Mouse (Mus musculus): ENCODE data around the gene Tgtp1. TPM values are rescaled to one million over a fixed set of nuclear protein-coding genes. Genes with fewer than 3 reads are reported as not detected.
"Not testable (repeated sequence)": the region's sequence is repeated elsewhere in the genome, so short reads cannot be mapped to it uniquely, and the experiment has no call there.

Tgtp1 gene
- total RNA-seq (2014; fragmentation: Nextera tagmentation) (2.3 TPM in 1 of 2 replicates, not detected in the other), total RNA-seq (2017) (2.2 and 7.1 TPM in 2 replicates)

DNA sequence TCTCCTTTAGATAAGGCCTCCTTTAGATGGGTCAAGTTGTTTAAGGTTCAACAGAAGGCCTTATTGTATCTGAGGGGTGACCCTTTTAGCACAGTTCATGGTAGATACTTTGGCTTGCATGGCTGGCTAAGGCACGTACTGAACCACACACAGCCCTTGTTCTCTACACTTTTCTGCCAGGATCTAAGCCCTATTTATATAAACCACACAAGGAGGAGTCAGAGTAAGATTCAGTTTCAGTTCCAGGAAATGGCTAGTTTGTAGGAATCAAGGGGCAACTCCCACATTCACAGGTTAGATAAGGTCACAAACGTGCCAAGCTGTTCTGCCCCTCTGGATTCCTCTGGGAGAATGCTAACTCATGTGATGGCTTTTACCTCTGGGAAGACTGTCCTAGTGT lies at the start of gene Tgtp1:
Tgtp1 (minus strand) TSS at position 155 of the 400 bp plus-strand sequence.
- peak; percentile 77 for ATAC-seq (replicated peaks; ENCODE audit: poor library complexity, severe bottlenecking)

DNA sequence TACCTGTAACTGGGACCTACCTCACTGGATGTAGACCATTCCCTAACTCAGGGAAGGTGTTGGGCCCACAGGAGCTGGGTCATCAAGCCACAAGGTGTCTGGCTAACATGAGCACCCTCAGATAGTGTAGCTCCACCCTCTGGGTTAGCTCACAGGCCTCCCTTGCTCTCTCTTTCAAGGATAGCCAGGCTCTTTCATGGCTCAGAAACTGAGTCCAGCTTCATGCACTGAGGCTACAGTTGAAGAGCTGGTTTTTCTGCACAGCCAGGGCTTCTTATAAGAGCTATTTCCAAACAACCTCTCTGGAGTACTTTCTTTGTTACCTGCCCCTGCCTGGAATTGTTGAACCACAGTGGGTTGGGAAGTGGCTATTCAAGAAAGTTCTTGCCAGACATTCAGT lies 18.1 kb upstream of the Tgtp1 start:
- not testable (repeated sequence) for ATAC-seq (replicated peaks; ENCODE audit: poor library complexity, severe bottlenecking)

DNA sequence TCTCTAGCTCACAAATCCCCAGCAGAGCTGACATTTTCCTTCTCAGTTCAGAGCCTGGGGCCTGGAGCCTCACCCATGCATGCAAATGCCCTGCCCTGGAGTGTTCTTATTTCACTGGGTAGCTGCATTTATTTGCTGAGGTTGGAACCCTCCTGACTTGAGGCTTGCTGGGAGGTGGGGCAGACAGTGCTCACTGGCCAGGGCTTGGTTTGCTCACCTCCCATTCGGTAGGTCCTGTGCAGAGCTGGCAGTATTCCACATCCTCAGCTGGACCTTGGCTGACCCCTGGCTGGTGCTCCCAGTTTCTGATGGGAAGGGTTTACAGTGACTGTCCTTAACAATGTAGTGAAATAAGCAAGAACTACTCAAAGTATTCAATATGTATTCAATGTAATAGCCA lies 12.8 kb upstream of the Tgtp1 start:
- ATAC-seq (replicated peaks; ENCODE audit: poor library complexity, severe bottlenecking), result not testable (repeated sequence)

DNA sequence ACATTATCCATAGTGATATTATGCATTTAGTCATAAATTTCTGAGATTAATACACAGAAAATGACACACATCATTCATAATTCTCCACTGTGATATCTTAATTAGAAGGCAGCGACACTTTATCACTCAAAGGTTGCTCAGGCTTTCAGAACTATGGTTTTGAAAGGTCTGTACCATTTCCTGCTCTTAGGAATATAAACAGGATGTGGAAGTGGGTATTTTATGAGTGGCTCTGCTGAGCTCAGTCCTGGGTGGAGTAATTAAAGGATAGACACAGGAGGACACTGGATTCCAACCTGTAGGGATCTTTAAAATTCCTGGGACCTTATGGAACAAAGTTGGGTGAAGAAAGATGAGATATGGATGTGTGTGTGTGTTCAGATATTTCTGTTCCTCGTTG lies 12.3 kb upstream of the Tgtp1 start:
- not testable (repeated sequence) for ATAC-seq (replicated peaks; ENCODE audit: poor library complexity, severe bottlenecking)

- not testable (repeated sequence) for ATAC-seq (replicated peaks; ENCODE audit: poor library complexity, severe bottlenecking)
These were observed 6.4 kb upstream of the Tgtp1 start for GRCm38 (mm10) chr11:49000411-49000810.

DNA sequence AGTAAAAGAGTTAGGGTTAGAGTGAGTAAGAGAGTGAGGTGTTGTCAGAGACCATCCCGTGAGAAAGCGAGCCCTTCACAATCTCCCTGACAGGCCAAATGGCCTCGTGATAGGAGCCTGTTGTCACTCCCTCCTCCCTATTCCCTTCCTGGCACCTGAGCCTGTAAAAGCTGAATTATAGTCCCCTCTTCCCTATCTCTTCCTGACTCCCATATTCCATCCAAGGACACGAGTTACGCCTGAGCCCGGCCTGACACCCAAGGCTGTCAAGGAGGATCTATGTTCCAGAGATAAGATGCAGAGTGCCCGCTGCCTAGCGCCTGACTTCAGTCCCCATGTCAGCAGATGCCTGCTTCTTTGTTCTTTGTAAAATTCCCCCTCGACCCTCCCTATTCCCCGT lies 676 bp downstream of the Tgtp1 start:
- ATAC-seq (replicated peaks; ENCODE audit: poor library complexity, severe bottlenecking), result not testable (repeated sequence)

GRCm38 (mm10) chr11:48991740-48992520 lies 2.0 kb downstream of the Tgtp1 start, which contains the start of gene Gm12185:
TSS of gene Gm12185 (minus strand) at chr11:48992226.
- ATAC-seq (replicated peaks; ENCODE audit: poor library complexity, severe bottlenecking), result not testable (repeated sequence)

GRCm38 (mm10) chr11:48989981-48990380 lies 4.0 kb downstream of the Tgtp1 start:
- not testable (repeated sequence) for ATAC-seq (replicated peaks; ENCODE audit: poor library complexity, severe bottlenecking)

DNA sequence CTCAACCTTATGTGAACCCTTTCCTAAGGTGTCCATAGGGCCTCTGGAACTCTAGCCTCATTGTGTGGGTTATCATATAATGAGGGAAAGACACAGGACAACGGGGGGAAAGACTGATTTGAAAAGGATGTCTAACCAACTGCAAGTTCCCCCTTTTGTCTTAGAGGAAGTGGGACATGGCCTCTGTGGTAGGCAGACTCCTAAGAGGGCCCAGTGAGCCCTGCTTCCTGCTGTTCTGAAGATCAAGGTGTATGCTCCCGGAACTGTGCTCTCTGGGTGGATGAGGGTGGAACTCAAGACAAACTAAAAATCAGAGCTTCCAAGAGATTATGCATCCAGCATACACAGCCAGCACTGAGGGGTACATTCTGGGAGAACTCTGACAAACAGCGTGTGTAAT lies 5.8 kb downstream of the Tgtp1 start:
- peak; percentile 88 for ATAC-seq (replicated peaks; ENCODE audit: poor library complexity, severe bottlenecking)

GRCm38 (mm10) chr11:48982848-48983247 lies 11.1 kb downstream of the Tgtp1 start:
- ATAC-seq (replicated peaks; ENCODE audit: poor library complexity, severe bottlenecking), result not testable (repeated sequence)

- ATAC-seq (replicated peaks; ENCODE audit: poor library complexity, severe bottlenecking), result peak; percentile 47
These were observed 13.9 kb downstream of the Tgtp1 start for GRCm38 (mm10) chr11:48980052-48980451.

DNA sequence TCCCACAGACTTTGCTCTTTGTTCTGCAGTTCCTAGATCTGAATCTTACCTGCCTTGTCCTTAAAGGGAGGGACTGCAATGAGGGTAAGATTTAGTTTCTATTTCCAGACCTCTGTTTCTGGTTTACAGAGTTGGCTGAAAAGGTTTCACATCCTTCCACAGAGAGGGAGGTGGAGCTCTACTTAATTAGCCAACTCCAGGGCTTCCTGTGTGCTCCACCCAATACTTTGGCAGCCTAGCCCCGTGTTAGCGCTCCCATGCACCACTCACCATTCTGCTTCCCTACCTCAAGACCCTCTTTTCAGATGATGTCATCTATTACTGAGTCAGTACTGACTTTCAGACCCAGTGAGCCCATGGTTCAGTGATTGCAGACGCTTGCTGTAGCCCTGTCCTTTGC lies 14.7 kb downstream of the Tgtp1 start, which contains the start of gene 9930111J21Rik1:
9930111J21Rik1 (minus strand) TSS at position 148 of the 400 bp plus-strand sequence.
- peak; percentile 82 for ATAC-seq (replicated peaks; ENCODE audit: poor library complexity, severe bottlenecking)

- ATAC-seq (replicated peaks; ENCODE audit: poor library complexity, severe bottlenecking), result peak; percentile 76
These were observed 15.6 kb downstream of the Tgtp1 start, which contains the start of gene Olfr56 for GRCm38 (mm10) chr11:48978240-48978939. TSS of gene Olfr56 (plus strand) at chr11:48978889.

DNA sequence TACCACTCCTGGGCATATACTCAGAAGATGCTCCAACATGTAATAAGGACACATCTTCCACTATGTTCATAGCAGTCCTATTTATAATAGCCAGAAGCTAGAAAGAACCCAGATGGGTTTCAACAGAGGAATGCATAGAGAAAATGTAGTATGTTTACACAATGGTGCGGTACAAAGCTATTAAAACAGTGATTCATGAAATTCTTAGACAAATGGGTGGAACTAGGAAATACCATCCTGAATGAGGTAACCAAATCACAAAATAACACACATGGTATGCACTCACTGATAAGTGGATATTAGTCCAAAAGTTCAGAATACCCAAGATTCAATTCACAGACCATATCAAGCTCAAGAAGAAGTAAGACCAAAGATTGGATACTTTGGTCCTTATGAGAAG lies 19.3 kb downstream of the Tgtp1 start:
- not testable (repeated sequence) for ATAC-seq (replicated peaks; ENCODE audit: poor library complexity, severe bottlenecking)

- ATAC-seq (replicated peaks; ENCODE audit: poor library complexity, severe bottlenecking), result not testable (repeated sequence)
These were observed 47.9 kb downstream of the Tgtp1 start, which contains the start of gene Psme2b for GRCm38 (mm10) chr11:48946090-48946489. TSS of gene Psme2b (minus strand) at chr11:48946190.

DNA sequence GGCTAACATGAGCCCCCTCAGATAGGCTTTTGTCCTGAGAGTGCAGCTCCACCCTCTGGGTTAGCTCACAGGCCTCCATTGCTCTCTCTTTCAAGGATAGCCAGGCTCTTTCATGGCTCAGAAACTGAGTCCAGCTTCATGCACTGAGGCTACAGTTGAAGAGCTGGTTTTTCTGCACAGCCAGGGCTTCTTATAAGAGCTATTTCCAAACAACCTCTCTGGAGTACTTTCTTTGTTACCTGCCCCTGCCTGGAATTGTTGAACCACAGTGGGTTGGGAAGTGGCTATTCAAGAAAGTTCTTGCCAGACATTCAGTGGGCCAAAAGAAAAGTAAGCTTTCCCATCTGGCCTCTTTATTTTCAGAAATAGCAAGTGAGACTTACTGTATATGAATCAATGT lies 54.7 kb downstream of the Tgtp1 start:
- not testable (repeated sequence) for ATAC-seq (replicated peaks; ENCODE audit: poor library complexity, severe bottlenecking)

Other genes with a start within 250 kb of the Tgtp1 start
- 2,229 and 2,435 TPM in 2 replicates for gene Rack1, start 193.8 kb downstream of the Tgtp1 start, total RNA-seq (2014; fragmentation: Nextera tagmentation)
- gene Rack1, start 193.8 kb downstream of the Tgtp1 start, total RNA-seq (2017), result 1,577 and 1,773 TPM in 2 replicates
- 17.1 and 24.2 TPM in 2 replicates for gene Trim41, start 176.8 kb downstream of the Tgtp1 start, total RNA-seq (2014; fragmentation: Nextera tagmentation)
- gene Trim41, start 176.8 kb downstream of the Tgtp1 start, total RNA-seq (2017), result 39.4 and 50.8 TPM in 2 replicates
- gene Trim7, start 168.0 kb downstream of the Tgtp1 start, total RNA-seq (2014; fragmentation: Nextera tagmentation), result not detected in 2 replicates
- gene Trim7, start 168.0 kb downstream of the Tgtp1 start, total RNA-seq (2017), result 0.30 and 0.41 TPM in 2 replicates
- gene Gm12184, start 167.5 kb downstream of the Tgtp1 start, total RNA-seq (2014; fragmentation: Nextera tagmentation), result 2.9 and 10.5 TPM in 2 replicates
- gene Gm12184, start 167.5 kb downstream of the Tgtp1 start, total RNA-seq (2017), result 14.2 and 35.9 TPM in 2 replicates
- gene Irgm1, start 122.5 kb downstream of the Tgtp1 start, total RNA-seq (2014; fragmentation: Nextera tagmentation), result 27.7 and 45.0 TPM in 2 replicates
- 22.1 and 23.6 TPM in 2 replicates for gene Irgm1, start 122.5 kb downstream of the Tgtp1 start, total RNA-seq (2017)
- 0.58 and 1.2 TPM in 2 replicates for gene Gm5431, start 92.0 kb downstream of the Tgtp1 start, total RNA-seq (2014; fragmentation: Nextera tagmentation)
- gene Gm5431, start 92.0 kb downstream of the Tgtp1 start, total RNA-seq (2017), result 0.22 and 1.3 TPM in 2 replicates
- 14.0 and 21.4 TPM in 2 replicates for gene Psme2b, start 48.0 kb downstream of the Tgtp1 start, total RNA-seq (2014; fragmentation: Nextera tagmentation)
- 10.3 and 18.7 TPM in 2 replicates for gene Psme2b, start 48.0 kb downstream of the Tgtp1 start, total RNA-seq (2017)
- 1.7 TPM in 1 of 2 replicates, not detected in the other for gene Olfr56, start 15.3 kb downstream of the Tgtp1 start, total RNA-seq (2014; fragmentation: Nextera tagmentation)
- gene Olfr56, start 15.3 kb downstream of the Tgtp1 start, total RNA-seq (2017), result 2.1 and 2.5 TPM in 2 replicates
- gene 9930111J21Rik1, start 14.8 kb downstream of the Tgtp1 start, total RNA-seq (2014; fragmentation: Nextera tagmentation), result 13.1 and 13.3 TPM in 2 replicates
- 7.3 and 17.1 TPM in 2 replicates for gene 9930111J21Rik1, start 14.8 kb downstream of the Tgtp1 start, total RNA-seq (2017)
- gene Gm12185, start 1.9 kb downstream of the Tgtp1 start, total RNA-seq (2014; fragmentation: Nextera tagmentation), result not detected in 2 replicates
- gene Gm12185, start 1.9 kb downstream of the Tgtp1 start, total RNA-seq (2017), result 0.43 TPM in 1 of 2 replicates, not detected in the other
- 40.1 and 45.9 TPM in 2 replicates for gene 9930111J21Rik2, start 57.1 kb upstream of the Tgtp1 start, total RNA-seq (2014; fragmentation: Nextera tagmentation)
- gene 9930111J21Rik2, start 57.1 kb upstream of the Tgtp1 start, total RNA-seq (2017), result 29.3 and 35.2 TPM in 2 replicates
- 6.8 and 8.9 TPM in 2 replicates for gene Tgtp2, start 70.0 kb upstream of the Tgtp1 start, total RNA-seq (2014; fragmentation: Nextera tagmentation)
- 27.9 and 40.5 TPM in 2 replicates for gene Tgtp2, start 70.0 kb upstream of the Tgtp1 start, total RNA-seq (2017)
- gene Ifi47, start 82.4 kb upstream of the Tgtp1 start, total RNA-seq (2014; fragmentation: Nextera tagmentation), result 84.9 and 101 TPM in 2 replicates
- 45.8 and 73.5 TPM in 2 replicates for gene Ifi47, start 82.4 kb upstream of the Tgtp1 start, total RNA-seq (2017)
- gene Olfr1396, start 120.7 kb upstream of the Tgtp1 start, total RNA-seq (2014; fragmentation: Nextera tagmentation), result not detected in 2 replicates
- not detected in 2 replicates for gene Olfr1396, start 120.7 kb upstream of the Tgtp1 start, total RNA-seq (2017)
- not detected in 2 replicates for gene Olfr1395, start 148.1 kb upstream of the Tgtp1 start, total RNA-seq (2014; fragmentation: Nextera tagmentation)
- gene Olfr1395, start 148.1 kb upstream of the Tgtp1 start, total RNA-seq (2017), result not detected in 2 replicates
- gene Olfr1394, start 160.2 kb upstream of the Tgtp1 start, total RNA-seq (2014; fragmentation: Nextera tagmentation), result not detected in 2 replicates
- gene Olfr1394, start 160.2 kb upstream of the Tgtp1 start, total RNA-seq (2017), result not detected in 2 replicates
- 3.8 and 4.1 TPM in 2 replicates for gene Btnl9, start 193.0 kb upstream of the Tgtp1 start, total RNA-seq (2014; fragmentation: Nextera tagmentation)
- 5.3 and 7.6 TPM in 2 replicates for gene Btnl9, start 193.0 kb upstream of the Tgtp1 start, total RNA-seq (2017)
- gene Zfp62, start 209.1 kb upstream of the Tgtp1 start, total RNA-seq (2014; fragmentation: Nextera tagmentation), result 46.4 and 46.5 TPM in 2 replicates
- 62.2 and 88.5 TPM in 2 replicates for gene Zfp62, start 209.1 kb upstream of the Tgtp1 start, total RNA-seq (2017)

All from granulocyte monocyte progenitor cell, adult 5-6 weeks (primary cell).